Mouse (Mus musculus): ENCODE data around the gene Qpctl. TPM values are rescaled to one million over a fixed set of nuclear protein-coding genes. Genes with fewer than 3 reads are reported as not detected.
A peak's percentile ranks its signal among the peaks of the same experiment; 100 is the strongest.
"Not testable (repeated sequence)": the region's sequence is repeated elsewhere in the genome, so short reads cannot be mapped to it uniquely, and the experiment has no call there.

Qpctl gene
- polyA plus RNA-seq, 1 experiment, result 15.7 TPM

DNA sequence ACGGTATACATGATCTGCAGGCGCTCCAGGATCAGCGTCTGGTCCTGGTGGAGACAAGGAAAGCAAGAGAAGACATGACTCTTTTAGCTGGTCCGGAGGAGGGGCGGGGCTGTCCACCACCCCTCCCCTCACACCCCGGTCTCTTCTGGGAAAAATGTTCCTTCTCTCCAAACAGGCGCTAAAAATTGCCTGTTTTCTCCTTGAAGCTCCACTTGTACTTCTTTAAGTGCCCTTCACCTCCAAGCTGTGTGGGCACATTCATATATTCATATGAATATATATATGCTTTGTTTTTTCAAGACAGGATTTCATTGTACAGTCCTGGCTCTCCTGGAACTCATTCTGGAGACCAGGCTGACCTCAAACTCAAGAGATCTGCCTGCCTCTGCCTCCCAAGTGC is 13.8 kb upstream of the Qpctl start:
- Histone ChIP-seq H3K4me3 (replicated peaks; ENCODE audit: insufficient read depth, low read depth, low read length) (no peak overlapping the region), H3K27me3 (ENCODE audit: control insufficient read depth, insufficient read depth, low read length) (no peaks in the 10 kb centered on the region), H3K4me1 (ENCODE audit: control insufficient read depth, insufficient read depth, low read length) (peaks cover 9% of the 10 kb centered on the region), H3K27ac (ENCODE audit: insufficient read depth, low read length) (no peak overlapping the region)
- WGBS, result 84% methylated on average over 7 of the region's 7 CpGs
- no peak for TF ChIP-seq POLR2A (IDR thresholded peaks at IDR 0.05; ENCODE audit: borderline replicate concordance, insufficient read depth, low read length)
- no peak for DNase-seq

- 2% methylated on average over 20 of the region's 20 CpGs for WGBS
- Histone ChIP-seq H3K27ac (ENCODE audit: insufficient read depth, low read length) (no peak overlapping the region), H3K4me1 (ENCODE audit: control insufficient read depth, insufficient read depth, low read length) (peaks cover 14% of the 10 kb centered on the region), H3K27me3 (ENCODE audit: control insufficient read depth, insufficient read depth, low read length) (no peaks in the 10 kb centered on the region), H3K4me3 (replicated peaks; ENCODE audit: insufficient read depth, low read depth, low read length) (no peak overlapping the region)
- TF ChIP-seq POLR2A (IDR thresholded peaks at IDR 0.05; ENCODE audit: borderline replicate concordance, insufficient read depth, low read length) (no peak), CTCF (IDR thresholded peaks at IDR 0.05; ENCODE audit: borderline replicate concordance, insufficient read depth, low read depth, low read length) (no peak)
- no peak for DNase-seq
These were observed 11.0 kb upstream of the Qpctl start for GRCm38 (mm10) chr7:19160115-19160514.

DNA sequence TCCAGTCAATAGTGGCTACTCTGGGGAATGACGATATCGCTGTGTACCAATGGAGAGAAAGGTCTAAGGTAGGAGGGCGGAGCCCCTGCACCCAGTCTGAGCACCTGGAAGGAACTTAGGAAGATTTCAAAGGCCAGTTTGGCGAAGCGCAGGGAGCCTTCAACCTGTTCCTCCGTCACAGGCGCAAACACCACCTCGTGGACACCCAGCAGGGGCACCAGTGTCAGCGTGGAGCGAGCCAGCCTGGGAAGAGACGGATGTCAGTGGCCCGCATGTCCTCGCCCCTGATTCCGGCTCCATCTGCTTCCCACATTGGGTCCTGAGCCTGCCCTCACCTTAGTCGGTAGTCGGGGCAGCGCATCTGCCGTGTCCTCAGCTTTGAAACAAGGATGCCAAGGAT is 10.3 kb upstream of the Qpctl start:
- H3K4me1 ChIP-seq (ENCODE audit: control insufficient read depth, insufficient read depth, low read length), result peaks cover 14% of the 10 kb centered on the region
- no peak overlapping the region for H3K4me3 ChIP-seq (replicated peaks; ENCODE audit: insufficient read depth, low read depth, low read length)
- no peak overlapping the region for H3K27ac ChIP-seq (ENCODE audit: insufficient read depth, low read length)
- no peaks in the 10 kb centered on the region for H3K27me3 ChIP-seq (ENCODE audit: control insufficient read depth, insufficient read depth, low read length)
- TF ChIP-seq CTCF (IDR thresholded peaks at IDR 0.05; ENCODE audit: borderline replicate concordance, insufficient read depth, low read depth, low read length) (no peak), POLR2A (IDR thresholded peaks at IDR 0.05; ENCODE audit: borderline replicate concordance, insufficient read depth, low read length) (no peak)
- 13% methylated on average over 18 of the region's 18 CpGs for WGBS
- DNase-seq, result no peak

GRCm38 (mm10) chr7:19158601-19159000 is 9.5 kb upstream of the Qpctl start:
- WGBS, result 64% methylated on average over 11 of the region's 11 CpGs
- Histone ChIP-seq H3K4me1 (ENCODE audit: control insufficient read depth, insufficient read depth, low read length) (peaks cover 14% of the 10 kb centered on the region), H3K4me3 (replicated peaks; ENCODE audit: insufficient read depth, low read depth, low read length) (no peak overlapping the region), H3K27ac (ENCODE audit: insufficient read depth, low read length) (no peak overlapping the region), H3K27me3 (ENCODE audit: control insufficient read depth, insufficient read depth, low read length) (no peaks in the 10 kb centered on the region)
- DNase-seq, result no peak
- no peak for TF ChIP-seq CTCF (IDR thresholded peaks at IDR 0.05; ENCODE audit: borderline replicate concordance, insufficient read depth, low read depth, low read length)
- TF ChIP-seq POLR2A (IDR thresholded peaks at IDR 0.05; ENCODE audit: borderline replicate concordance, insufficient read depth, low read length), result no peak

DNA sequence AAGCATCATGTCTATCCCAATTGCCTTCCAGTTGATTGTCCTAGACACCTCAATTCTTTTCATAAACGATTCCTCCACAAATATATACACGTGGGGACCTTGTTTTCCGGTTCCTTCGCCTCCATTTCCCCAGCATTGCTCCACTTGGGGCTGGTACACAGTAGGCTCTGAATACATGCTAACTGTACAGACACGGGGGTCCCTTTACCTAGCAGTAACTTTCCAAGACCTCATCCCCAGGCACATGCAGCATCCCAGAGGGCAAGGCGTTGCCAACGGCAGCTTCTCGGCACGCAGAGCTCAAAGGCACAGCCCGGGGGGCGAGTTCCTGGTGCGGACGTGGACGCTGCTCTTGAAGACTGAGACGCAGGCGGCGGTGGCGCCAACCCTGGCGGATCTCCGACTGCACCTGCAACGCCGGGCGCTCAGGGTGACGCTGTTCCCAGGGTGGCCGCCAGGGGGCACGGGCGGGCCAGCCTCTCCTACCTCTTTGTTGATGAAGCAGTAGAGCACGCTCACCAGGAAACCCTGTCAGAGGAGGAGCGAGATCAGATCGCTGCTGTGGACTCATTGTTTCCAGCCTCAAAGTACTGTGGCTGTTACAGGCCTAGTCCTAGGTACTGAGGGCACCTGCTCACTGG is 8.2 kb upstream of the Qpctl start:
- peak overlapping the region; percentile 20 for H3K4me3 ChIP-seq (replicated peaks; ENCODE audit: insufficient read depth, low read depth, low read length)
- H3K27ac ChIP-seq (ENCODE audit: insufficient read depth, low read length), result no peak overlapping the region
- peak; percentile 92 to 97 for DNase-seq

DNA sequence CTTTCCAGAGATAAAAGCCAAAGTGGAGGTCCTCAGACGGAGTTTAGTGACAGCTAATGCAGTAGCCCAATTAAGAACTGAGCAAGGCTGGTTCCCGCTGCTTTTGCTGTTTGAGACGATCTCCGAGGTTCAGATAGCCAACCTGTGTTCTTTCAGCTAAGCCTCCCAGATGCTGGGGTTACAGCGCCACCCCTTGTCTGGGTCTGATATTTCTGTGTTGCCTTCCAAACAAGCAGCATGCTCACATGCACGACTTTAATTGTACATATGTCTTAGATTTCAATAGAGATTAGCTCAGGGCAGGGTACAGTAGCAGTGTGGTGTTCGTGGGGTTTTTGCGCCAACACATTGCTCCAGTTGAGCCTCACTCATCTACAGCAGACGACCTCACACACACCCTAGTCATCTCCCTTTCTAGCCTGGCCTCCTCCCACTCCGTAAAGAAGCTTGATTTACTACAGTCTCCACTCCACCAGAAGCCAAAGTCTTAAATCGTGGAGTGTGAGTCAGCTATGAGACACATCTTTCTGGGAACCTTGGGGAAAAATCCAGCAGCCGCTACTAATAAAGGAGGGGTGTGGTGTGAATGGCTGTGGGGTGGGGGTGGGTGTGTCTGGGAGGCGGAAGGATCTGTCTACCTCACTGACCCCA is 6.9 kb upstream of the Qpctl start:
- peaks cover 14% of the 10 kb centered on the region for H3K4me1 ChIP-seq (ENCODE audit: control insufficient read depth, insufficient read depth, low read length)
- no peak overlapping the region for H3K27ac ChIP-seq (ENCODE audit: insufficient read depth, low read length)
- DNase-seq, result no peak
- no peak overlapping the region for H3K4me3 ChIP-seq (replicated peaks; ENCODE audit: insufficient read depth, low read depth, low read length)
- H3K27me3 ChIP-seq (ENCODE audit: control insufficient read depth, insufficient read depth, low read length), result no peaks in the 10 kb centered on the region
- TF ChIP-seq CTCF (IDR thresholded peaks at IDR 0.05; ENCODE audit: borderline replicate concordance, insufficient read depth, low read depth, low read length) (peak; percentile 43; the same call in 1 of the 2 replicates), POLR2A (IDR thresholded peaks at IDR 0.05; ENCODE audit: borderline replicate concordance, insufficient read depth, low read length) (no peak)
- WGBS, result 68% methylated on average over 13 of the region's 13 CpGs

More for the DNA sequence above, 8.2 kb upstream of the Qpctl start:
- 6% methylated on average over 30 of the region's 30 CpGs for WGBS
- H3K27me3 ChIP-seq (ENCODE audit: control insufficient read depth, insufficient read depth, low read length), result no peaks in the 10 kb centered on the region
- no peak for TF ChIP-seq POLR2A (IDR thresholded peaks at IDR 0.05; ENCODE audit: borderline replicate concordance, insufficient read depth, low read length)
- peak; percentile 90 for TF ChIP-seq CTCF (IDR thresholded peaks at IDR 0.05; ENCODE audit: borderline replicate concordance, insufficient read depth, low read depth, low read length)
- peaks cover 14% of the 10 kb centered on the region for H3K4me1 ChIP-seq (ENCODE audit: control insufficient read depth, insufficient read depth, low read length)

DNA sequence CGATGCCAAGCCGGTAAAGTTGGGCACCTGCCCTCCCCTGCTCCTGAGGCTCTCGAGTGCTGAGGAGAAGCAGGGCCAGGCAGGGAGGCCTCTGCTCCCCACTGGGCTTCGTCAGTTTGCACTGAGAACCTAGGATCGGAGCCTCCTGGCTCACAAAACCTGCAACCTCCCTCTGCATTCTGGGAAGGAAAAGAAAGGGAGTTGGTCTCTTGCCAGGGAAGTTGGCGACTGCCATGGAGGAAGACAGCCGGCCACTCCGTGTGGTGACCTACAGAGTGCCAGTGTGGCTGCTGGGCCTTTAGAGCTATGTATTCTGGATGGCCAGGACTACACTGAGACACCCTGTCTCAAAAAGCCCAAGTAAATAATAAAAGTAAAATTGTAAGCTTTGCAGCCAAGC is 5.7 kb upstream of the Qpctl start:
- 10% methylated on average over 8 of the region's 8 CpGs for WGBS
- no peak overlapping the region for H3K27ac ChIP-seq (ENCODE audit: insufficient read depth, low read length)
- peaks cover 19% of the 10 kb centered on the region for H3K4me1 ChIP-seq (ENCODE audit: control insufficient read depth, insufficient read depth, low read length)
- TF ChIP-seq POLR2A (IDR thresholded peaks at IDR 0.05; ENCODE audit: borderline replicate concordance, insufficient read depth, low read length) (no peak), CTCF (IDR thresholded peaks at IDR 0.05; ENCODE audit: borderline replicate concordance, insufficient read depth, low read depth, low read length) (no peak)
- no peaks in the 10 kb centered on the region for H3K27me3 ChIP-seq (ENCODE audit: control insufficient read depth, insufficient read depth, low read length)
- peak; percentile 28 to 55 for DNase-seq
- H3K4me3 ChIP-seq (replicated peaks; ENCODE audit: insufficient read depth, low read depth, low read length), result no peak overlapping the region

DNA sequence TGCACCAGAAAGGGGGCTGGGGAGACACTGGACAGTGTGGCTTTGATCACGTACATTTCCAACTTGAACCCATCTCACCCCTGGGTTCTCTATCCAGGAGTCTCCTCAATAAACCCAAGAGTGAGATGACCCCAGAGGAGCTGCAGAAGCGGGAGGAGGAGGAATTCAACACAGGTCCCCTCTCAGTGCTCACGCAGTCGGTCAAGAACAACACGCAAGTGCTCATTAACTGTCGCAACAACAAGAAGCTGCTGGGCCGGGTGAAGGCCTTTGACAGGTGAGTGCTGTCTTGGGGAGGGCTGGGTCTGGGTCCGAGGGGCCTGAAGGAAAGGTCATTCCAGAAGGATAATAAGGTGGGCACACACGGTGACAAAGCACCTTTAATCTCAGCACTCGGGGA is 2.0 kb upstream of the Qpctl start:
- H3K27ac ChIP-seq (ENCODE audit: insufficient read depth, low read length); DNase-seq; H3K4me1 ChIP-seq (ENCODE audit: control insufficient read depth, insufficient read depth, low read length); H3K27me3 ChIP-seq (ENCODE audit: control insufficient read depth, insufficient read depth, low read length); H3K4me3 ChIP-seq (replicated peaks; ENCODE audit: insufficient read depth, low read depth, low read length): not testable (repeated sequence)
- 82% methylated on average over 10 of the region's 10 CpGs for WGBS

Measured in cerebellum, adult 2 months (tissue).